Mouse (Mus musculus): ENCODE measurements at regions not wholly inside any gene's neighbourhood (a gene's known extent, or its start where the extent isn't known, plus 50 kb on each side); places are given as distances from the start of the nearest gene placed in this dataset.
A peak's percentile ranks its signal among the peaks of the same experiment; 100 is the strongest.

- Histone ChIP-seq H3K4me3 (replicated peaks) (no peak overlapping the region), H3K27ac (no peak overlapping the region), H3K9ac (no peak overlapping the region), H3K4me2 (no peak overlapping the region), H3K27me3 (no peaks in the 10 kb centered on the region), H3K4me1 (no peaks in the 10 kb centered on the region), H3K9me3 (no peaks in the 10 kb centered on the region), H3K36me3 (replicated peaks) (no peaks in the 10 kb centered on the region)
- 88% methylated on average over 3 of the region's 3 CpGs for WGBS
- ATAC-seq (ENCODE audit: low FRiP score) = no peak
Observed at GRCm38 (mm10) chr3:100360019-100360418, 129.1 kb downstream of the Tent5c start.

GRCm38 (mm10) chr3:100359036-100359435 is 130.1 kb downstream of the Tent5c start:
- H3K27me3 ChIP-seq = no peaks in the 10 kb centered on the region
- 33% methylated on average over 8 of the region's 8 CpGs for WGBS
- ATAC-seq (ENCODE audit: low FRiP score) = peak; percentile 74
- no peak overlapping the region for H3K4me3 ChIP-seq (replicated peaks)
- H3K4me1 ChIP-seq = no peaks in the 10 kb centered on the region
- H3K9ac ChIP-seq = no peak overlapping the region
- H3K36me3 ChIP-seq (replicated peaks) = no peaks in the 10 kb centered on the region
- H3K27ac ChIP-seq = no peak overlapping the region
- H3K9me3 ChIP-seq = no peaks in the 10 kb centered on the region
- H3K4me2 ChIP-seq = peak overlapping the region; percentile 41

- no peak for ATAC-seq (ENCODE audit: low FRiP score)
- Histone ChIP-seq H3K4me1 (no peaks in the 10 kb centered on the region), H3K4me3 (replicated peaks) (no peak overlapping the region), H3K27ac (no peak overlapping the region), H3K36me3 (replicated peaks) (no peaks in the 10 kb centered on the region), H3K4me2 (no peak overlapping the region), H3K9me3 (no peaks in the 10 kb centered on the region), H3K27me3 (no peaks in the 10 kb centered on the region), H3K9ac (no peak overlapping the region)
- 100% methylated on average over 2 of the region's 2 CpGs for WGBS
Observed at GRCm38 (mm10) chr3:100333478-100333877, 155.6 kb downstream of the Tent5c start.

- no peak for ATAC-seq (ENCODE audit: low FRiP score)
- no peaks in the 10 kb centered on the region for H3K36me3 ChIP-seq (replicated peaks)
- no peak overlapping the region for H3K9ac ChIP-seq
- H3K4me2 ChIP-seq = no peak overlapping the region
- H3K27me3 ChIP-seq = no peaks in the 10 kb centered on the region
- no peaks in the 10 kb centered on the region for H3K4me1 ChIP-seq
- no peak overlapping the region for H3K4me3 ChIP-seq (replicated peaks)
- H3K9me3 ChIP-seq = no peaks in the 10 kb centered on the region
- no peak overlapping the region for H3K27ac ChIP-seq
Observed at GRCm38 (mm10) chr3:100318357-100318756, 156.2 kb upstream of the Wdr3 start.

DNA sequence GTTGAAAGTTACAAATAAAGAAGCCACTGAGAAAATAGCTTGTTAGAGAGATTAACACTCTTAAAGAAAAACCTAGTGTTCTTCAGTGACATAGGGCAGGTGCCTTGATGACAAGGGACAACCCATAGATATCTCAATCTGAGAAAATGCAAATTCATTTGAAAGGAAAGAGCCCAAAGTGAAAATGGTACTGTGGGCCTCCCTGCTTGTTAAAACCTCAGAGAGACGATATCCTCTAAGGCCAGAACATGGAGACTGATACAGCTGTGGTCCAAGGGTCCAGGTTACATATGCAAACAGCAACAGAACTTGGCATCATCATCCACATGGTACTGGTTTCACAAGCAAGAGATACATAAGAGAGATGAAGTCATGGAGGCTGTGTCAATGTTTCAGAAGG is 125.6 kb upstream of the Wdr3 start:
- Histone ChIP-seq H3K27ac (no peak overlapping the region), H3K9ac (no peak overlapping the region), H3K4me3 (replicated peaks) (no peak overlapping the region), H3K36me3 (replicated peaks) (no peaks in the 10 kb centered on the region), H3K4me2 (no peak overlapping the region), H3K4me1 (no peaks in the 10 kb centered on the region), H3K27me3 (no peaks in the 10 kb centered on the region), H3K9me3 (no peaks in the 10 kb centered on the region)
- WGBS = 86% methylated on average over 1 of the region's 1 CpGs
- no peak for ATAC-seq (ENCODE audit: low FRiP score)

GRCm38 (mm10) chr3:100266976-100267375 is 104.8 kb upstream of the Wdr3 start:
- Histone ChIP-seq H3K4me3 (replicated peaks) (no peak overlapping the region), H3K27ac (no peak overlapping the region), H3K27me3 (no peaks in the 10 kb centered on the region), H3K4me2 (no peak overlapping the region), H3K36me3 (replicated peaks) (no peaks in the 10 kb centered on the region), H3K9me3 (no peaks in the 10 kb centered on the region), H3K9ac (no peak overlapping the region), H3K4me1 (no peaks in the 10 kb centered on the region)
- no peak for ATAC-seq (ENCODE audit: low FRiP score)

DNA sequence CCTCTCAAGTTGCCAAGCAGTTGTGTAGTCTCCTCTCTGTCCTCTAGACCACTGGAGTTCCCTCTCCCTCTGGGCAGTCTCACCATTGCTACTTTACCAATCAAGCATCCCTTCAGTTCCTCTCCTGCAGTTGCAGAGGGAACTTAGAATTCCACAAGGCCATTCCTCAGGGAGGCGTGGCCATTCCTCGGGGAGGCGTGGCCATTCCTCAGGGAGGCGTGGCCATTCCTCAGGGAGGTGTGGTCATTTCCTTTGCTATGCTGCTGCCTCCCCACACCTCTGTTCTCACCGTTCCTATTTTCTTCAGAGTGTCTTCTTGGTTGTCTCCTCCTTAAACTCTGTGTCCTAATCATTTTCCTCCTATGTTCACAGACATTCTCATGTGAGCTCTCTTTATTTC is 102.8 kb upstream of the Wdr3 start:
- H3K4me2 ChIP-seq = no peak overlapping the region
- H3K4me1 ChIP-seq = no peaks in the 10 kb centered on the region
- H3K27ac ChIP-seq = no peak overlapping the region
- H3K9ac ChIP-seq = no peak overlapping the region
- H3K4me3 ChIP-seq (replicated peaks) = no peak overlapping the region
- H3K27me3 ChIP-seq = no peaks in the 10 kb centered on the region
- H3K9me3 ChIP-seq = no peaks in the 10 kb centered on the region
- ATAC-seq (ENCODE audit: low FRiP score) = no peak
- WGBS = 57% methylated on average over 5 of the region's 5 CpGs
- H3K36me3 ChIP-seq (replicated peaks) = no peaks in the 10 kb centered on the region
